38 mouse cellular contexts compared by ENCODE assay signal in the genomic region with DNA sequence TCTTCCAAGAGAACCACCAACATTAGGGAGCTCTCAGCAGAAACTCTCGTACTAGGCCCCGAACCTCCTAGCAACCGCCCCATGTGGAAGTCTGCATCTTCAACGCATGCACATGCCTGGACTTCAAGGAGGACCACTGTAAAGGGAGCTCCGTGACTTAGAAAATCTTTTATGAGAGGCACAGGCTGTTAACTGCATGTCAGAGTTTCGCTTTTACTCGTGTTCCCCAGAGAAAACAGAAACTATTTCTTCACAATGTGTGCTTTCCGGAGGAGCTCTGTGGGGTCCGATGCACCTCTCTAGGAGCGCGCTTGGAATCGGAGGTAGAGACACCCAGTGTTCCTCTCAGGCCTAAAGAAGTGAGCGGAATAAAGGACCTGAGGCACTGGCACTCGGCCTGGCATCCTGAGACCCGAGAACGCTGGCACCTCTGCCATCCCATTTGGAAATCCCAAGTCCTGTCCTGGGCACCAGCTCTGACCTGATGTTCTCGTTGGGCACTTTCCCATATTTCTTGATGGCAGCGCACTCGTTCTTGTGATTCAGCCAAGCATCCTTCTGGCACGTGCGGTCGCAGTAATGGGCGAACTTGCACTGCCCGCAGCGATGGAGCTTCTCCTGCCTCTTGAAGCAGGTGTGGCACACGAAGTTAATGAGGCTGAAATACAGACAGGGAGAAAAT. TPM values are rescaled to one million over a fixed set of nuclear protein-coding genes. Genes with fewer than 3 reads are reported as not detected.
A peak's percentile ranks its signal among the peaks of the same experiment; 100 is the strongest.
DNase-seq lines count a peak whose midpoint lies in the region; ATAC-seq and TF ChIP-seq lines count a peak whose summit lies in the region.
"Had no signal": no experiment of that assay in that cellular context is flagged by ENCODE, and none has a peak within 500 bp of the region (broad histone marks: within the 10 kb centered on the region; RNA-seq: fewer than 3 reads in every experiment).

No protein-coding gene starts in this region.

- 93% methylated on average over 26 of the region's 26 CpGs for WGBS in hindbrain, embryonic 11.5 days

- no peak overlapping the region for H3K4me2 ChIP-seq in hindbrain, embryonic 11.5 days (replicated peaks; ENCODE audit: low read depth, low read length)
- H3K4me2 ChIP-seq: embryonic facial prominence, embryonic 13.5 days; heart, embryonic 12.5 days; intestine, embryonic 15.5 days; midbrain, embryonic 13.5 days; neural tube, embryonic 15.5 days; stomach, embryonic 15.5 days had no signal

- no peaks in the 10 kb centered on the region for H3K4me1 ChIP-seq in hindbrain, embryonic 11.5 days (replicated peaks; ENCODE audit: control insufficient read depth, insufficient read depth, low read length)
- H3K4me1 ChIP-seq: embryonic facial prominence, embryonic 13.5 days; hindbrain, embryonic 10.5 days; intestine, embryonic 15.5 days; midbrain, embryonic 13.5 days; neural tube, embryonic 15.5 days; stomach, embryonic 15.5 days had no signal

- intact Hi-C loops in gastrocnemius, adult 2 months (cut with DNase I): no loop called here
- intact Hi-C loops in gastrocnemius, postnatal 36 days (cut with DNase I): no loop called here

- no peaks in the 10 kb centered on the region for H3K9me3 ChIP-seq in hindbrain, embryonic 11.5 days (ENCODE audit: control insufficient read depth, low read length)
- H3K9me3 ChIP-seq: embryonic facial prominence, embryonic 13.5 days; heart, embryonic 12.5 days; hindbrain, embryonic 10.5 days; intestine, embryonic 15.5 days; midbrain, embryonic 13.5 days; neural tube, embryonic 15.5 days; stomach, embryonic 15.5 days had no signal

- ATAC-seq in hindbrain, embryonic 11.5 days (ENCODE audit: low FRiP score): no peak
- ATAC-seq: activated CD4-positive, CD25-positive, alpha-beta regulatory T cell, adult 4 months; forebrain, postnatal 0 days; hindbrain, postnatal 0 days; intestine, embryonic 15.5 days; midbrain, embryonic 13.5 days had no signal

- no peaks in the 10 kb centered on the region for H3K36me3 ChIP-seq in hindbrain, embryonic 11.5 days (ENCODE audit: control insufficient read depth, insufficient read depth, low read length)
- H3K36me3 ChIP-seq: embryonic facial prominence, embryonic 13.5 days; hindbrain, embryonic 10.5 days; intestine, embryonic 15.5 days; midbrain, embryonic 13.5 days; neural tube, embryonic 15.5 days; stomach, embryonic 15.5 days had no signal

- peak; percentile 20 for DNase-seq in adrenal gland, postnatal 10 days
- no peak for DNase-seq in adrenal gland, postnatal 36 days
- DNase-seq in gastrocnemius, adult 2 months: peak; percentile 70
- no peak for DNase-seq in gastrocnemius, postnatal 36 days
- DNase-seq in A20 (ENCODE audit: low read depth, low spot score): peak; percentile 7
- peak; percentile 39 for DNase-seq in adipocyte (ENCODE audit: low spot score)
- DNase-seq in spleen, postnatal 4 days (ENCODE audit: low spot score in 2 of 2): no peak
- no peak for DNase-seq in hindbrain, embryonic 11.5 days (ENCODE audit: low spot score)
- DNase-seq: adrenal gland, adult 8-10 months; cerebellum, adult 8-10 months; forebrain, postnatal 0 days; gastrocnemius, postnatal 25 days; kidney, adult 2 months; kidney, postnatal 36 days; lung, adult 2 months; lung, postnatal 10 days; retina, postnatal 1 day; right cerebral cortex, postnatal 14 days; thymus, postnatal 14 days had no signal

- H3K27me3 ChIP-seq in hindbrain, embryonic 11.5 days (ENCODE audit: control insufficient read depth, insufficient read depth, low read length): no peaks in the 10 kb centered on the region
- H3K27me3 ChIP-seq: embryonic facial prominence, embryonic 13.5 days; heart, embryonic 12.5 days; intestine, embryonic 15.5 days; midbrain, embryonic 13.5 days; neural tube, embryonic 15.5 days; stomach, embryonic 15.5 days had no signal

- no peak overlapping the region for H3K9ac ChIP-seq in hindbrain, embryonic 11.5 days (ENCODE audit: low read depth, low read length)
- H3K9ac ChIP-seq: embryonic facial prominence, embryonic 13.5 days; forebrain, postnatal 0 days; heart, embryonic 12.5 days; intestine, embryonic 15.5 days; liver, embryonic 14.5 days; midbrain, embryonic 13.5 days; neural tube, embryonic 15.5 days; stomach, embryonic 15.5 days had no signal

- no peak overlapping the region for H3K4me3 ChIP-seq in gastrocnemius, adult 2 months
- no peak overlapping the region for H3K4me3 ChIP-seq in hindbrain, embryonic 11.5 days (ENCODE audit: low read depth, low read length)
- H3K4me3 ChIP-seq: embryonic facial prominence, embryonic 13.5 days; heart, adult 2 months; heart, embryonic 12.5 days; hindbrain, embryonic 10.5 days; intestine, embryonic 15.5 days; layer of hippocampus, adult 2 months; midbrain, embryonic 13.5 days; neural tube, embryonic 15.5 days; stomach, embryonic 15.5 days had no signal

- no peak for TF ChIP-seq CTCF in gastrocnemius, adult 2 months (IDR thresholded peaks at IDR 0.05)

- no peak overlapping the region for H3K27ac ChIP-seq in gastrocnemius, adult 2 months
- H3K27ac ChIP-seq in hindbrain, embryonic 11.5 days (ENCODE audit: low read depth, low read length): no peak overlapping the region
- H3K27ac ChIP-seq: embryonic facial prominence, embryonic 13.5 days; heart, adult 2 months; hindbrain, embryonic 10.5 days; hindbrain, postnatal 0 days; intestine, embryonic 15.5 days; layer of hippocampus, adult 2 months; liver, embryonic 14.5 days; macrophage; midbrain, embryonic 13.5 days; neural tube, embryonic 15.5 days; stomach, embryonic 15.5 days had no signal

RNA-seq across cellular contexts. Expression of a gene that starts 32.3 kb away (rescaled TPM):
- total RNA-seq in adrenal gland, postnatal 10 days (2021): 10 to 100 TPM; 69.7 to 76.0 TPM
- 10 to 100 TPM; 67.3 to 81.1 TPM for total RNA-seq in adrenal gland, postnatal 36 days (2021)
- 10 to 100 TPM; 23.7 to 33.6 TPM for total RNA-seq in gastrocnemius, adult 2 months (2021)
- 10 to 100 TPM; 22.9 to 24.8 TPM for total RNA-seq in gastrocnemius, postnatal 36 days (2021)
- polyA plus RNA-seq in hindbrain, embryonic 11.5 days (2014; fragmentation: Nextera tagmentation; extraction: Ambion mirVana): 37.9 and 38.5 TPM in 2 replicates

RNA-seq across cellular contexts. Expression of a gene that starts 39.6 kb away (rescaled TPM):
- 100 to 1,000 TPM; 160 to 453 TPM for total RNA-seq in adrenal gland, postnatal 10 days (2021)
- total RNA-seq in adrenal gland, postnatal 36 days (2021): 1 to 10 TPM in 1 of 2 experiments, not detected in 1; 1.9 TPM
- not detected for total RNA-seq in gastrocnemius, adult 2 months (2021)
- not detected for total RNA-seq in gastrocnemius, postnatal 36 days (2021)
- not detected in 2 replicates for polyA plus RNA-seq in hindbrain, embryonic 11.5 days (2014; fragmentation: Nextera tagmentation; extraction: Ambion mirVana)
- total RNA-seq: common myeloid progenitor, adult 5-6 weeks; forebrain, postnatal 0 days; gastrocnemius, postnatal 25 days; heart, adult 2 months; hindbrain, postnatal 0 days; layer of hippocampus, adult 2 months; layer of hippocampus, postnatal 14 days; left cerebral cortex, adult 8-10 months; left cerebral cortex, postnatal 36 days; megakaryocyte-erythroid progenitor cell, adult 5-6 weeks had no signal
- polyA plus RNA-seq: activated CD4-positive, CD25-positive, alpha-beta regulatory T cell, adult 4 months; embryonic facial prominence, embryonic 13.5 days; forebrain, embryonic 11.5 days; forebrain, postnatal 0 days; heart, adult 2 months; hindbrain, embryonic 10.5 days; hindbrain, postnatal 0 days; macrophage; midbrain, embryonic 13.5 days; neural tube, embryonic 15.5 days had no signal

Comparison
In these comparisons a context has a peak if more than half of its experiments do, and no peak if none do; other contexts are left out.
1. DNase-seq: peak in adrenal gland, postnatal 10 days (single experiment), gastrocnemius, adult 2 months (single experiment), A20 (single experiment) and adipocyte (single experiment); none in adrenal gland, postnatal 36 days (0 of 2), gastrocnemius, postnatal 36 days (0 of 2), spleen, postnatal 4 days (0 of 2) and hindbrain, embryonic 11.5 days (single experiment).
2. RNA of a gene that starts 39.6 kb away (total RNA-seq): 160 to 453 TPM in adrenal gland, postnatal 10 days; 1.9 TPM in adrenal gland, postnatal 36 days, not detected in gastrocnemius, postnatal 36 days and not detected in gastrocnemius, adult 2 months; every median in the first group is over 10 times any median in the second.